Mouse (Mus musculus) MEL (cell line): ENCODE measurements around the gene Cd209g. TPM values are rescaled to one million over a fixed set of nuclear protein-coding genes. Genes with fewer than 3 reads are reported as not detected.

Experiments
- DNase-seq: peaks from one replicate; pipeline ENCODE4 v3.0.0; 2011; ENCODE audit warnings: low read depth, low spot score
- H3K27ac ChIP-seq: 2 replicates; pipeline ENCODE4 v1.5.1; 2012; ENCODE audit warnings: low read depth, mild to moderate bottlenecking, control low read depth, low read length, moderate library complexity; ENCODE audit not compliant: control insufficient read depth
- H3K27me3 ChIP-seq, 2 experiments: fragments of 150-350 bp in 1 of 2; sonication (generic) in 1 of 2; 2 replicates each; pipeline ENCODE4 v1.6.1; 2012; ENCODE audit warnings: low read length in 2 of 2, mild to moderate bottlenecking in 2 of 2, improper control_type of control experiment in 1 of 2, moderate library complexity in 1 of 2; ENCODE audit not compliant: insufficient read depth in 2 of 2, control insufficient read depth in 1 of 2
- H3K36me3 ChIP-seq, 2 experiments: 2 replicates each; pipeline ENCODE4 v1.6.1; 2012 to 2014; ENCODE audit warnings: low read length in 2 of 2, improper control_type of control experiment in 1 of 2, inconsistent platforms in 1 of 2, mild to moderate bottlenecking in 1 of 2; ENCODE audit not compliant: insufficient read depth in 2 of 2, control insufficient read depth in 1 of 2
- H3K4me1 ChIP-seq, 2 experiments: fragments of 150-350 bp in 1 of 2; sonication (generic) in 1 of 2; 2 replicates each; pipeline ENCODE4 v1.6.1; 2012; ENCODE audit warnings: low read length in 2 of 2, improper control_type of control experiment in 1 of 2, mild to moderate bottlenecking in 1 of 2; ENCODE audit not compliant: insufficient read depth in 2 of 2, control insufficient read depth in 1 of 2
- H3K4me3 ChIP-seq, 2 experiments: fragments of 150-350 bp in 1 of 2; sonication (generic) in 1 of 2; 2 replicates each; pipeline ENCODE4 v1.5.1; 2012; ENCODE audit warnings: low read depth in 2 of 2, low read length in 2 of 2, mild to moderate bottlenecking in 2 of 2, moderate library complexity in 2 of 2, control low read depth in 1 of 2, improper control_type of control experiment in 1 of 2; ENCODE audit not compliant: control insufficient read depth in 1 of 2, insufficient read depth in 1 of 2
- H3K79me2 ChIP-seq: 2 replicates; pipeline ENCODE4 v1.6.1; 2012; ENCODE audit warnings: mild to moderate bottlenecking, low read length, moderate library complexity; ENCODE audit not compliant: control insufficient read depth, poor library complexity, insufficient read depth
- H3K9ac ChIP-seq: 2 replicates; pipeline ENCODE4 v1.6.1; 2012; ENCODE audit warnings: low read depth, mild to moderate bottlenecking, control low read depth, low read length, moderate library complexity; ENCODE audit not compliant: control insufficient read depth, poor library complexity, severe bottlenecking
- H3K9me3 ChIP-seq: fragments of 150-350 bp; sonication (generic); replicated peaks from 2 replicates; pipeline ENCODE4 v1.6.1; 2012; ENCODE audit warnings: mild to moderate bottlenecking, low read length, improper control_type of control experiment, moderate library complexity; ENCODE audit not compliant: insufficient read depth
- CHD1 ChIP-seq: IDR thresholded peaks from 2 replicates; pipeline ENCODE4 v1.6.1; 2012; ENCODE audit warnings: low read depth, mild to moderate bottlenecking, inconsistent platforms, low read length, improper control_type of control experiment
- CHD2 ChIP-seq: IDR thresholded peaks from 2 replicates; pipeline ENCODE4 v1.6.1; 2011; ENCODE audit warnings: low read length, improper control_type of control experiment
- E2F4 ChIP-seq: IDR thresholded peaks from 2 replicates; pipeline ENCODE4 v1.6.1; 2011; ENCODE audit warnings: low read depth, low read length, improper control_type of control experiment, borderline replicate concordance
- GABPA ChIP-seq: IDR thresholded peaks from 2 replicates; pipeline ENCODE4 v1.6.1; 2012; ENCODE audit warnings: low read depth, mild to moderate bottlenecking, inconsistent platforms, low read length, improper control_type of control experiment, moderate library complexity
- HCFC1 ChIP-seq: IDR thresholded peaks from 2 replicates; pipeline ENCODE4 v1.6.1; 2012; ENCODE audit warnings: low read depth, mild to moderate bottlenecking, inconsistent platforms, low read length, improper control_type of control experiment, moderate library complexity
- KAT2A ChIP-seq: conservative IDR thresholded peaks from 2 replicates; pipeline ENCODE4 v1.6.1; 2012; ENCODE audit warnings: low read depth, low read length, improper control_type of control experiment, inconsistent platforms
- MEF2A ChIP-seq: IDR thresholded peaks from 2 replicates; pipeline ENCODE4 v1.6.1; 2014; ENCODE audit warnings: low read depth, mild to moderate bottlenecking, inconsistent platforms, low read length, improper control_type of control experiment; ENCODE audit not compliant: poor library complexity, insufficient replicate concordance, severe bottlenecking; ENCODE audit errors: extremely low read depth
- MXI1 ChIP-seq: IDR thresholded peaks from 2 replicates; pipeline ENCODE4 v1.6.1; 2011; ENCODE audit warnings: mild to moderate bottlenecking, low read depth, low read length, improper control_type of control experiment
- MYB ChIP-seq: IDR thresholded peaks from 2 replicates; pipeline ENCODE4 v1.6.1; 2011; ENCODE audit warnings: mild to moderate bottlenecking, low read depth, low read length, improper control_type of control experiment
- MYC ChIP-seq: IDR thresholded peaks from 2 replicates; pipeline ENCODE4 v1.6.1; 2011; ENCODE audit warnings: low read depth, mild to moderate bottlenecking, low read length, improper control_type of control experiment, moderate library complexity
- NELFE ChIP-seq: IDR thresholded peaks from 2 replicates; pipeline ENCODE4 v1.6.1; 2011; ENCODE audit warnings: low read depth, low read length, improper control_type of control experiment
- NRF1 ChIP-seq: IDR thresholded peaks from 2 replicates; pipeline ENCODE4 v1.6.1; 2014; ENCODE audit warnings: low read depth, mild to moderate bottlenecking, inconsistent platforms, low read length, improper control_type of control experiment, moderate library complexity; ENCODE audit not compliant: poor library complexity, insufficient read depth, severe bottlenecking
- POLR2A ChIP-seq, 2 experiments: IDR thresholded peaks; 2 replicates each; pipeline ENCODE4 v1.6.1; 2011 to 2012; ENCODE audit warnings: low read length in 2 of 2, mild to moderate bottlenecking in 2 of 2, control low read depth in 1 of 2, improper control_type of control experiment in 1 of 2, low read depth in 1 of 2, moderate library complexity in 1 of 2; ENCODE audit not compliant: control insufficient read depth in 1 of 2, insufficient read depth in 1 of 2, poor library complexity in 1 of 2
- SIN3A ChIP-seq: IDR thresholded peaks from 2 replicates; pipeline ENCODE4 v1.6.1; 2012; ENCODE audit warnings: low read length, improper control_type of control experiment, inconsistent platforms
- TAL1 ChIP-seq: IDR thresholded peaks from 2 replicates; pipeline ENCODE4 v1.6.1; 2012; ENCODE audit warnings: mild to moderate bottlenecking, inconsistent platforms, low read length, moderate library complexity, mixed read lengths
- TBP ChIP-seq: IDR thresholded peaks from 2 replicates; pipeline ENCODE4 v1.8.0; 2011; ENCODE audit warnings: low read depth, low read length, improper control_type of control experiment
- TCF12 ChIP-seq: IDR thresholded peaks from 2 replicates; pipeline ENCODE4 v1.6.1; 2014; ENCODE audit warnings: low read depth, mild to moderate bottlenecking, inconsistent platforms, low read length, improper control_type of control experiment, moderate library complexity
- UBTF ChIP-seq: IDR thresholded peaks from 2 replicates; pipeline ENCODE4 v1.6.1; 2012; ENCODE audit warnings: low read depth, mild to moderate bottlenecking, inconsistent platforms, low read length, improper control_type of control experiment, moderate library complexity, borderline replicate concordance; ENCODE audit not compliant: insufficient read depth
- USF1 ChIP-seq: IDR thresholded peaks from 2 replicates; pipeline ENCODE4 v1.6.1; 2014; ENCODE audit warnings: low read depth, mild to moderate bottlenecking, inconsistent platforms, low read length, improper control_type of control experiment, moderate library complexity
- polyA plus RNA-seq, 2 experiments: library from polyadenylated mRNA; stranded (reverse) in 1 of 2; unstranded in 1 of 2; fragments of >175 nt in 1 of 2; fragments of >200 nt in 1 of 2; gene quantifications; 2 replicates each; pipeline versions ENCODE4 v1.2.1 to v1.2.4; 2012; ENCODE audit warnings: low replicate concordance in 2 of 2, low read depth in 1 of 2; ENCODE audit not compliant: insufficient read length in 2 of 2, insufficient read depth in 1 of 2, missing spikeins in 1 of 2
- total RNA-seq: library from RNA; depleted of rRNA; stranded (reverse); fragments of 300-350 nt; gene quantifications from 2 replicates; pipeline ENCODE4 v1.2.3, GENCODE M21; 2012

The Cd209g gene
- total and polyA plus RNA-seq, 3 experiments: not detected

DNA sequence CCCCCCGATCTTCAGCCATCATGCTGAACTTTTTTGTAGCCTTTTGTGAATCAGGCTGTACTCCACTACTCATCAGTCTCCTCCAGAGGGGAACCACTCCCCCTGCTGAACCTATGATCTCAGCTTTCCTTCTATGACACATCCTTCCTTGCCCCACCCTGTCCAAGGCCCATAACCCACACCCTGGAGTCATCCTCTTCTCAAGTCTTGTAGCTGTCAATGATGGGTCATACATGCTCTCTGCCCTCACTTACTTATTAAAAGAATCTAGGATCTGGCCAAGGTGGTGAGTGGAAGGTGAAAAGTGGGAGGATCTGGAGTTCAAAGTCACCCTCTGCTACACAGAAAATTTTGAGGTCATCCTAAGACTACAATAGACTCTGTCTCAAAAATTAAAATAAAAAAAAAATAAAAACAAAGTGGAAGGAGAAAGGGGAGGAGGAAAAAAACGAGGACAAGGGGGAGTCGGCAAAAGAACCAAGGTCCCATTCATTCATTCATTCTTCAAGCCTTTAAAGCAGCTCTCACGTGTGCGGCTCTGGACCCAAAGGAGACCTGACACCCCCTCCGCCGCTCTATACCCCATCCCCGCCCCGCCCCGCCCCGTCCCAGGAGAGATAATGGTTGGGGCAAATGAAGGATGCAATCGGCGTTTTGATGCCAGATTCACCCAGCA lies 31.4 kb downstream of the Cd209g start:
- no peak for TF ChIP-seq CHD2
- TF ChIP-seq MXI1: peak; percentile 64; the same call in 1 of the 2 replicates
- 0 out of 2 replicates have a peak, but pooled peaks have one; percentile 42 for TF ChIP-seq SIN3A
- no peak for TF ChIP-seq GABPA
- TF ChIP-seq, all 39 proteins: peak for 2
- peaks cover 0 to 9% of the 10 kb centered on the region in 2 experiments; a peak in 2 of 4 replicates for H3K36me3 ChIP-seq
- H3K4me3 ChIP-seq: peak overlapping the region; percentile 54 to 59
- H3K79me2 ChIP-seq: peaks cover 4% of the 10 kb centered on the region; the same call in 1 of the 2 replicates
- no peaks in the 10 kb centered on the region for H3K27me3 ChIP-seq
- H3K27ac ChIP-seq: no peak overlapping the region
- H3K9me3 ChIP-seq: no peaks in the 10 kb centered on the region
- DNase-seq: peak; percentile 65
- peaks cover 2 to 9% of the 10 kb centered on the region in 2 experiments; a peak in 3 of 4 replicates for H3K4me1 ChIP-seq
- peak overlapping the region; percentile 23; the same call in 1 of the 2 replicates for H3K9ac ChIP-seq

DNA sequence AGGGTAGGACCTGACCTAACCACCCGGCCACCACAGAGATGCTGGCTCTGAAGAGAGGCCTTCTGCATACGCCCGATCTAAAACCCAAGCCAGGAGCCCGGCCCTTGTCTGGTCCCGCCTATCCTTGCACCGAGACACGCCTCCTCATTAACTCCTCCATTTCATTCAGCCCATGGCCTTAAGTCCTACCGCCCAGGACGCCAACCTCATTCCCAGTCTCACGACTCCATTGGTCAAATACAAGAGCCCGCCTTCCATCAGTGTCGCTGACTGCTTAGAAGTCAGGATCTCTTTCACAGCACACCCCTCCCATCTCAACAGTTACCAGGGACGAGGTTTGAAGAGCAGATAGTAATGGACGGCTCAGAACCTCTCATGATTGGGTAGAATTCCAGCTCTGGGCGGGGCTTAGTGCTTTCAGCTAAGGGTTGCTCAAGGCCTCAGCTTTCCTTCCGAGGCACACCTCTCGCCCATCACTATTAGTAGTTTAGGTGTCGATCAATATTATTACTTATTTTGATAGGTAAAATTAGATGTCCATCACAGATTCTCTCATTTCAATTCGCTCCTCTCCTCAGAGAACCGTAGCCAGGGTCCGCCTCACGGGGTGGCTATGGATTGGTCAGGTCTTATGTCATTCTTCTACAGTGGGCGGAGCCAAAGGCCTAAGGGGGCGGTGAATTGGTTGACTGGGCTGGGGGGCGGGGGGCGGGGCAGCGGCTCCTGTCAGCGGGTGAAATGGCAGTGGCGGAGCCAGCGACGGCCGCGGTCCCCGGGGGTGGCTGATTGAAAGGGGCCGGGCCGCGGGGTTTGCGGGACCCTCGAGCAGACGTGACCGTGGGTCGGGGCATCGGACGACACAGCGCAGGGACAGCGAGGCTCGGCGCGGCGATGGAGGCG lies 32.2 kb downstream of the Cd209g start, which contains the start of gene Evi5l:
Gene Evi5l (plus strand): TSS at position 716 of the 900 bp plus-strand sequence.
- H3K9me3 ChIP-seq: no peaks in the 10 kb centered on the region
- H3K36me3 ChIP-seq: peaks cover 0 to 9% of the 10 kb centered on the region in 2 experiments; a peak in 2 of 4 replicates
- H3K79me2 ChIP-seq: peaks cover 4% of the 10 kb centered on the region; the same call in 1 of the 2 replicates
- H3K9ac ChIP-seq: peak within 1 kb of the TSS; percentile 76
- H3K4me1 ChIP-seq: peaks cover 2 to 9% of the 10 kb centered on the region in 2 experiments; a peak in 3 of 4 replicates
- TF ChIP-seq E2F4 (no peak), MYC (0 out of 2 replicates have a peak, but pooled peaks have one; percentile 46), SIN3A (peak; percentile 60; the same call in 1 of the 2 replicates), CHD2 (peak; percentile 95), KAT2A (peak; percentile 70), CHD1 (no peak), UBTF (no peak), TCF12 (no peak), TAL1 (no peak), MEF2A (no peak), POLR2A (IDR thresholded peaks at IDR 0.05; ENCODE audit: control insufficient read depth in 1 of 2, insufficient read depth in 1 of 2, low read depth in 1 of 2, low read length in 2 of 2, poor library complexity in 1 of 2) (peak; percentile 42 to 59; a peak in 2 of 4 replicates), NELFE (no peak), MXI1 (peak; percentile 6; the same call in 1 of the 2 replicates), TBP (peak; percentile 26; the same call in 1 of the 2 replicates), USF1 (no peak; the same call in 1 of the 2 replicates), NRF1 (peak; percentile 41; the same call in 1 of the 2 replicates), MYB (no peak), HCFC1 (peak; percentile 84)
- TF ChIP-seq, all 39 proteins: peak for 9
- H3K4me3 ChIP-seq: peak within 1 kb of the TSS; percentile 59 to 76
- no peak within 1 kb of the TSS for H3K27ac ChIP-seq
- DNase-seq: peak; percentile 100
- H3K27me3 ChIP-seq: no peaks in the 10 kb centered on the region
